Mouse (Mus musculus) embryonic fibroblast, embryonic 13.5 days (primary cell): ENCODE results near the gene Lrrc74b. TPM values are rescaled to one million over a fixed set of nuclear protein-coding genes. Genes with fewer than 3 reads are reported as not detected.

Source experiments
- H3K27ac ChIP-seq: 2 replicates; pipeline ENCODE4 v1.5.1; 2012; ENCODE audit warnings: low read length, control low read depth, inconsistent platforms; ENCODE audit not compliant: insufficient read depth
- H3K4me1 ChIP-seq: 2 replicates; pipeline ENCODE4 v1.6.1; 2011; ENCODE audit warnings: low read length; ENCODE audit not compliant: control insufficient read depth, insufficient read depth
- H3K4me3 ChIP-seq: 2 replicates; pipeline ENCODE4 v1.5.1; 2011; ENCODE audit warnings: mild to moderate bottlenecking, control low read depth, low read length; ENCODE audit not compliant: insufficient read depth
- CTCF ChIP-seq: IDR thresholded peaks from 2 replicates; pipeline ENCODE4 v1.5.1; 2011; ENCODE audit warnings: mild to moderate bottlenecking, control low read depth, low read length, moderate library complexity, borderline replicate concordance; ENCODE audit not compliant: insufficient read depth
- POLR2A ChIP-seq: IDR thresholded peaks from 2 replicates; pipeline ENCODE4 v1.6.1; 2011; ENCODE audit warnings: low read depth, mild to moderate bottlenecking, control low read depth, low read length, moderate library complexity
- polyA plus RNA-seq: library from polyadenylated mRNA; stranded (reverse); fragments of >200 nt; gene quantifications from 2 replicates; pipeline ENCODE4 v1.2.4, GENCODE M21; 2011; ENCODE audit warnings: low read depth; ENCODE audit not compliant: missing spikeins, insufficient read length

The Lrrc74b gene
- polyA plus RNA-seq: 0.25 TPM in 1 of 2 replicates, not detected in the other

DNA sequence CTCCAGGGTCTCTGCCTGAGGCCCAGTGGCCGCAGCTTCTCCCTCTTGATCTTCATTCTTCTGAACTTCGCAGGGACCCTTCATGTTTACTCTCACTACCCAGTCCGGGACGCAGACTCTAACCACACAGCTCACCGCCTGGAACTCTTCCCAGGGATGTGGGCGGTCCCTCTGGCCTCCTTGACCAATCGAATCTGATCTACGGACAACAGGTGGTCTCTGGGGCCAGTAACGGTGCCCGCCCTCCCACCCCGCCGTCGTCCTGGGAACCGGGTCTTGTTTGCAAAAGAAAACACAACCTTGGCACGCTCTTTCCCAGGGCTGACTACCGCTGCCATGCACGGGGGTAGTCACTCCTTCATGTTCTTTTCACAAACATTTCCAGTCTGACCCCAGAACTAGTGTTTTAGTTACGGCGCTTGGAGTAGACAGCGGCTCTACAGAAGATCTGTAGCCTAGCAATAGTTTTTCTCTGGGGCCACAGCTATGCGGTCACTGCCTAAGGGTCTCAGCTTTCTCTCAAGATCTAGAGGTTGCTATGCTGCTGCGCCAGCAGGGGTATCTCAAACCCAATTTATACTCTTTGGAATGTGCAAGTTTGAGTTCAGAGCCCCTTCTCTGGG is at the start of gene Lrrc74b:
TSS of gene Lrrc74b (minus strand) at position 120 of the 623 bp plus-strand sequence.
- TF ChIP-seq CTCF: no peak
- TF ChIP-seq POLR2A: no peak
- H3K4me3 ChIP-seq: 0 out of 2 replicates have a peak within 1 kb of the TSS, but pooled peaks have one; percentile 5
- H3K27ac ChIP-seq: peak within 1 kb of the TSS; percentile 47
- peaks cover 17% of the 10 kb centered on the region for H3K4me1 ChIP-seq

DNA sequence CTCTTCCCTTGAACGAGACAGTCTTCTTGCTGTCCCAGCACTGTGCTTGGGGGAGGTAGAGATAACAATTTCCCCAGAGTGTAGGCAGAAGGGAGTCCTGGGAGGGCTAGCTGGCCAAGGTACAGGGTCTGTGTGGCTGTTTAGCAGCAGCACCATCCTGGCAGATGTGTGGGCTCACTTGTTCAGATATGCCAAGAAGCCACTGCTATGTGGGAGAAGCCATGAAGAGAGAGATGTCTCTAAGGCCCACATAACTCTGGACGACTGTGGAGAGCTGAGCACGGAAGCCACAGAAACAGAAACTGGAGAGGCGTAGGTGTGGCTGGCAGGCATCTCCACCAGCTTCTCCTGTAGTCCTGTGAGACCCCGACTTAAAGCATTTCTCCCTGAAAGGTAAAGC is 44.6 kb upstream of the Lrrc74b start:
- Histone ChIP-seq H3K4me1 (no peaks in the 10 kb centered on the region), H3K4me3 (no peak overlapping the region), H3K27ac (no peak overlapping the region)
- no peak for TF ChIP-seq POLR2A
- no peak for TF ChIP-seq CTCF

DNA sequence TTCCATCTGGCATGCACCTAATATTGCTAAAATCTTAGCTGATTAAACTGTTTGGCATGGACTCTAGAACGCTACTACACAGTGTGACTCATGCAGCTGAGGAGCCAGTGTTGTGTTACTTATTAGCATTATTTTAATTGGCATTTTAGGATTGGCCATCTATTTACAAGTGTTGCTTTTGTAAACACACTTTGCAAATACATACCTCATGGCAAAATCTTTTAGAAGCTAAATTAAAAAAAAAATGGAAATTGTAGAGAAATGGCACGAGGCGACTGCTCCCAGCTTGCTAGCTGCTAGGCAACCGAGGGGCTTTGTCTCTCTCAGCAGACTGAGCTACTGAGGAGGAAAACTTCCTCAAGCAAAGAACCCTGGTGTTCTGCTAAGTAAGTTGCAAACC is 43.9 kb upstream of the Lrrc74b start:
- TF ChIP-seq POLR2A (no peak), CTCF (no peak)
- no peak overlapping the region for H3K4me3 ChIP-seq
- no peak overlapping the region for H3K27ac ChIP-seq
- H3K4me1 ChIP-seq: no peaks in the 10 kb centered on the region

DNA sequence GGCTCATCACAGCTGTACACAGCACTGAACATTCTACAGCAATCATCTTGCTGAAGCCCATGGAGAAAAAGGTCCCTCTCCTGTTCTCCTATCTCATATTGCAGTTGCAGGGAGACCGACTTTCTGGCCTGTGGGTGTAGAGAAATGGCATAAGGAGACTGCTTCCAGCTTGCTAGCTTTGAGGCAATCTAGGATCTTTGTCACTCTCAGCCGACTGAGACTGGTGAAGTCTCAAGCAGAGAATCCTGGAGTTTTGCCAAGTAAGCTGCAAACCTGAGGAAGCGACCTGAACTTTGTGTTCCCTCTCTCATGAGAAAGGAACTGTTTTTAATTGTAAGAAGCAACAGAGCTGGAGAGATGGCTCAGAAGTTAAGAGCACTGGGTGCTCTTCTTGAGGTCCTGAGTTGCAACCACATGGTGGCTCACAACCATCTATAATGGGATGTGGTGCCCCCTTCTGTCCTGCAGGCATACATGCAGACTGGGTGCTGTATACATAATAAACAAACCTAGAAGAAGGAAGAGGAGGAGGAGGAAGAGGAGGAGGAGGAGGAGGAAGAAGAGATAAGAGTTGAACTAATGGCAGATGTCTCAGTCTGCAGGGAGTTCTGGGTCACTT is 40.0 kb upstream of the Lrrc74b start:
- Histone ChIP-seq H3K4me1 (no peaks in the 10 kb centered on the region), H3K27ac (no peak overlapping the region), H3K4me3 (no peak overlapping the region)
- TF ChIP-seq CTCF: no peak
- no peak for TF ChIP-seq POLR2A

DNA sequence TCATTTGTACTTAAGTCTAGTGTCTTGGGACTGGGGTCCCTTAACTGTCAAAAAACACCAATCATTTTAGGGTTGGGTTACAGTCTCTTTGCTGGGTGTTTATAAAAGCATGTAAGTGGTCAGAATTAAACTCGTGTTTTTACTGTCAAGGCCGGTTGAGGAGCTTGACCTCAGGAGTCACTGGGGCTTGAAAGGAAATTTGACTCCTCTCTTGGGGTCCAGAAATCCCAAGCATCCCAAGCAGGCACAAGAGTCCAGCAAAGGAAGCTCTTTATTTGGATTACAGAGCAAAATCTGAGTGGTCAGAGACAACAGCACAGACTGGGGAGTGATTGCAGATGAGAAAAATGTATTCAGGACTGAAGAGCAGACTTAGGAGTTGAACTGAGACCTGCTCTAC is 29.7 kb upstream of the Lrrc74b start:
- Histone ChIP-seq H3K4me3 (no peak overlapping the region), H3K4me1 (no peaks in the 10 kb centered on the region), H3K27ac (no peak overlapping the region)
- TF ChIP-seq POLR2A (no peak), CTCF (no peak)

DNA sequence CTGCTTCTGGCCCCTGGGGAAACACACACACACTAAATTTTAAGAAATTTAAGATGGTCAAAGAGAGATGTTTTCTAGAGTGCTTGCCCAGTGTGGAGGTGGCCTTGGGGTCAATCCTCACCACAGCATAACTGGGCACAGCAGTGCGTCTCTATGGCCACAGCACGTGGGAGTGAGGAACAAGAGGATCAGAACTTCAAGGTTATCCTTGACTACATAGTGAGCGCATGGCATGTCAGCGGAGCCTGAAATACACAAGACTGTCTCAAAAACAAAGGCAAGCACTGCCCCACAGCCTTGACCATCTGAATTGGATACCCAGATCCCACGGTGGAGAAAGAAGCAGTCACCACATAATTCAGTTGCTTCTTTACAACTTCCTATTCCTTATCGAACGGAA is 23.5 kb upstream of the Lrrc74b start:
- H3K27ac ChIP-seq: no peak overlapping the region

DNA sequence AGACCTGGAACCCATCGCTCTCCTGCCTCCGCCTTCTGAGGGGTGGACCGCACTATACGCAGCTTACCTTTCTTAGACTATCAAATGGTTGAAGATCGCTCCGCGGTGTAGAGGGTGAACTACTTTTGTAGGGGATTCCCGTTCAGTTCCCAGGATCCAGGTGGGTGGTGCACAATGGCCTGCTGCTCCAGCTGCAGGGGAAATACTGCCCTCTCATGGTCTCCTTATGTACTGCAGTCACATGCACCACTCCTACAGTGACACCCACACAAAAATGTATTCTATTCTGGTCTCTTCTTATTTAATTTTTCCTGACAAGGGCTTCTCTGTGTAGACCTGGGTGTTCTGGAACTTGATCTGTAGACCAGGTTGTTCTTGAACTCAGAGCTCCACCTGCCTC is 22.0 kb upstream of the Lrrc74b start, which contains the start of gene Slc7a4:
TSS of gene Slc7a4 (minus strand) at position 151 of the 400 bp plus-strand sequence.
- H3K4me1 ChIP-seq: no peaks in the 10 kb centered on the region
- no peak within 1 kb of the TSS for H3K27ac ChIP-seq
- TF ChIP-seq CTCF: peak; percentile 62; the same call in 1 of the 2 replicates
- no peak for TF ChIP-seq POLR2A
- H3K4me3 ChIP-seq: no peak within 1 kb of the TSS

More for the DNA sequence above, 23.5 kb upstream of the Lrrc74b start:
- TF ChIP-seq POLR2A (no peak), CTCF (no peak)
- Histone ChIP-seq H3K4me3 (no peak overlapping the region), H3K4me1 (no peaks in the 10 kb centered on the region)

DNA sequence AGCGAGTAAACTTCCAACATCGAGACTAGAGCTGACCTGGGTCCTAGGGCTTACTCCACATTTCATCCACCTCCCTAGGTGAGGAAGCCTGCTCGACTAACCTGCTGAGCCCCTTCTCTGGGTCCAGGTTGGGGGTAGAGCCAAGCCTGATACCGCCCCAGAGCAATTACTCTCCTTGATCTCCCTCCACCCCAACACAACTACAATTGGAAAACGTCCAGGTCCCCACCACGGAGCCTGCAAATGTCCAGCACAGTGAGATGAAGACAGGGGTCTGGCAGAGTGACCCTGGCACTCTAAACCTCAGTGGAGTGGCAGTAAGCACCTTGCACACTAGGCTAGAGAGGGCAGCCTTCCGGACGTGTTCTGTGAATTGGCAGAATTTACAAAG is 15.8 kb upstream of the Lrrc74b start:
- Histone ChIP-seq H3K27ac (no peak overlapping the region), H3K4me3 (no peak overlapping the region), H3K4me1 (no peaks in the 10 kb centered on the region)
- no peak for TF ChIP-seq CTCF
- no peak for TF ChIP-seq POLR2A

DNA sequence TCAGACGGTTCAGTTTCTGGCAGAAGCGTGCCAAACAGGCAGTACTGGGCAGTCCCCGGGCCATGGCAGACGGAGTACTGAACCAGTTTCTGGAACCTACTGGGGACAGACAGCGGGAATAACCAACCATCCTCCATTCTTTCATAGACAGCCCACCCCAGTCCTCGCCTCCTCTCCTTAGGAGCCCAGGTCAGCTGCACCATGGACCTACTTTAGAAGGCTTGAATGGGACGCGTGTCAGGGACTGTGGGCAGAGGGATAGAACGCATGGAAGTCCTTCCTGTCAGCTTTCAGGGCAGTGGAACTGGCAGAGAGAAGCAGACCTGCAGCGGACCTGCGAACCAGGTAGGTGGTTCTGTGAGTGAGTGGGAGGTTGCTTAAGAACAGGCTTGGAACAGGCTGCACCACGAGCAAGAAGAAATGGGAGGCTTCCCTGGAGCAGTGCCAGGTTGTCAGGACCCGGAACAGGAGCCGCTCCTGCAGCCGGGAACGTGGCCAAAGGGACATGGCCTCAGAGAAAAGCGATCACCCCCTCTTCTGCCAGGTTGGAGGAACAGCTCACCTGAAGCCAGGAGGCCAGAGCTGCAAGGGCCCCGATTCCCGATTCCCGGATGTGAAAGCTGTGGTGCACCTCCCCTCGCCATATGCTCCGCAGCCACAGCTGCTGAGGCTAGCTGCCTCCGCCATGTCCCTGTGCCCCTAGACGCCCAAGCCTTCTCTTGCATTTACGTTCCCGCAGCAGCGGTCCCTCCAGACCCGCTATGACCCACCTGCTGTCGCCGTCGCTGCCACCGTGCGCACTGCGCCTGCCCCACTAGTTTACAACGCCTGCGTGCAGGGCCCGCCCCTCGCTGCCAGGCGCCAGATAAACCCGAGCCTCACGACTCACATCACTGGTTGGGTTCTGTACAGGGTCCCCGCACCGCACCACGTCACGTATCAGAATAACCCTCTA is 15.1 kb upstream of the Lrrc74b start:
- Histone ChIP-seq H3K27ac (no peak overlapping the region), H3K4me1 (no peaks in the 10 kb centered on the region), H3K4me3 (peak overlapping the region; percentile 37)
- no peak for TF ChIP-seq CTCF
- TF ChIP-seq POLR2A: no peak

DNA sequence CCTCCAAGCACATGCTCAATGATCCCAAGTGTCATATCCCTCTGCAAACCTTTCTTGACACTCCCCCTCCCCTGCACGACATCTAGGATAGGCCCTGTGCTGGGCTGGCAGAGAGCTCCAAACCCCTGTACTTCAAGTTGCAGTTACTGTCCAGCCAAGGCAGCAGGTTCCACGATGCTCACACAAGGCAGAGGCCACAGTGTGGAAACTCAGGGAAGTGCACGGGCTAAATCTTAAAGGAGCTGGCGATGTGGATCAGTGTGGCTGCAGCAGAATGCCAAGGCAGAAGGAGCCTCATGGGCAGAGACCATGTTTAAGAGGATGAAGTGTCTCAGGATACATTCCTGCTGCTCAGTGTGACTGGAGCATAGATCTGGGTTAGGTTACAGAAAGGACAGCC is 5.1 kb upstream of the Lrrc74b start:
- Histone ChIP-seq H3K27ac (no peak overlapping the region), H3K4me1 (peaks cover 7% of the 10 kb centered on the region; the same call in 1 of the 2 replicates), H3K4me3 (no peak overlapping the region)
- TF ChIP-seq POLR2A: no peak
- no peak for TF ChIP-seq CTCF
